Mouse (Mus musculus) ES-Bruce4 (cell line): Measurements from ENCODE around the gene Kcnq2. TPM values are rescaled to one million over a fixed set of nuclear protein-coding genes. Genes with fewer than 3 reads are reported as not detected.

ENCODE experiments used
- H3K27ac ChIP-seq: 2 replicates; pipeline ENCODE4 v1.5.1; 2012; ENCODE audit warnings: low read length, inconsistent platforms; ENCODE audit not compliant: insufficient read depth
- H3K27me3 ChIP-seq: 2 replicates; pipeline ENCODE4 v1.6.1; 2012; ENCODE audit warnings: mild to moderate bottlenecking, low read length, inconsistent platforms; ENCODE audit not compliant: control insufficient read depth, poor library complexity, insufficient read depth, severe bottlenecking
- H3K36me3 ChIP-seq: 2 replicates; pipeline ENCODE4 v1.6.1; 2012; ENCODE audit warnings: inconsistent platforms, mild to moderate bottlenecking, low read length, moderate library complexity; ENCODE audit not compliant: control insufficient read depth, poor library complexity, insufficient read depth, severe bottlenecking
- H3K4me1 ChIP-seq: one replicate; pipeline ENCODE4 v1.8.1; 2011; ENCODE audit warnings: low read length; ENCODE audit not compliant: control insufficient read depth, insufficient read depth
- H3K4me3 ChIP-seq: 2 replicates; pipeline ENCODE4 v1.5.1; 2011; ENCODE audit warnings: low read depth, mild to moderate bottlenecking, low read length
- H3K9ac ChIP-seq: 2 replicates; pipeline ENCODE4 v1.6.1; 2012; ENCODE audit warnings: low read depth, mild to moderate bottlenecking, inconsistent platforms; ENCODE audit not compliant: poor library complexity, severe bottlenecking
- H3K9me3 ChIP-seq: replicated peaks from 2 replicates; pipeline ENCODE4 v1.6.1; 2012; ENCODE audit warnings: mild to moderate bottlenecking, low read length, inconsistent platforms; ENCODE audit not compliant: control insufficient read depth, poor library complexity, insufficient read depth, severe bottlenecking
- CTCF ChIP-seq: IDR thresholded peaks from one replicate; pipeline ENCODE4 v1.8.1; 2011; ENCODE audit warnings: low read depth, low read length
- EP300 ChIP-seq: IDR thresholded peaks from 2 replicates; pipeline ENCODE4 v1.6.1; 2011; ENCODE audit warnings: low read depth, low read length; ENCODE audit not compliant: insufficient read depth
- POLR2A ChIP-seq: IDR thresholded peaks from one replicate; pipeline ENCODE4 v1.8.1; 2011; ENCODE audit warnings: low read length; ENCODE audit not compliant: insufficient read depth
- polyA plus RNA-seq: library from polyadenylated mRNA; stranded (reverse); fragments of >200 nt; gene quantifications from 2 replicates; pipeline ENCODE4 v1.2.4, GENCODE M21; 2011; ENCODE audit warnings: low read depth; ENCODE audit not compliant: missing spikeins, insufficient read depth, insufficient read length

Kcnq2 gene
- polyA plus RNA-seq, 1 experiment = 1.0 TPM

DNA sequence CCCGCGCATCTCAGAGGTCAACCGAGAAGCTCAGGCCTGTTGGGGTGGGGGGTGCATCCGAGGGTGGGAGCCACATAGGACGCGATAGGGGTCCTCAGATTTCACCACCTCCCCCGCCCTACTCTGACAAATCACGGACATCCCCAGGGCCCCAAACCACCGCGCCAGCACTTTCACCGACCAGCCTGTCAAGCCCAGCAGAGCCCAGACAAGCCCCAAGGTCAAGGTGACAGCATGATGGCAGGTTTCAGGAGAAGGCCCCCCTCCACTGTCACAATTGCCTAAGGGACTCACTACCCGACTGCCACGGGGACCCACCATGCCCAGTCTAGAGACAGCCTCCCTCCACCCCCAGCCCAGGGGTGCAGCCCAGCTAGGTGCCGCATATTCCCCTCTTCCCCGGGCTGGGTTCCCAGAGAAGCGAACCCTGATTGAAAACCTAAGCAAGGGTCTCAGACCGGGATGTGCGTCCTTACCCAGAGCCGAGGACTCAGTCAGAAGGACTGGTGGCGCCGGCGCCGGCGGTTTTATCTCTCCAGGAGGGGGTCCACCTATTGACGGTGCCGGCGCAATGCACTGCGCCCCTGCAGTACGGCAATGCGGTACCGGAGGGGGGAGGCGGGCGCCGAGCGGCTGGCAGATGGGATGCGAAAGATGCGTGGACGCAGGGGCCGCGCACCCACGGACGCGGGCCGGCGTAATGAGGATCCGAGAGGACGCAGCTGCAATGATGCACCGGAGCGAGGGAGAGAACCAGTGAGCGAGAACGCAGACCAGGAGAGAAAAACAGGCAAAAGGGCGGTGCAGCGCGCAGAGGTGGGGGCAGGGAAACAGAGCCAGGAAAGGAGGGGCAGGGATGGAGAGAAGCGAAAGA is 21.4 kb upstream of the Kcnq2 start, which contains the start of gene Eef1a2:
Gene Eef1a2, minus strand, starts transcription at position 767 of the 874 bp plus-strand sequence.
- H3K9me3 ChIP-seq = no peaks in the 10 kb centered on the region
- H3K4me3 ChIP-seq = peak within 1 kb of the TSS; percentile 71
- no peak within 1 kb of the TSS for H3K27ac ChIP-seq
- H3K27me3 ChIP-seq = no peaks in the 10 kb centered on the region
- H3K4me1 ChIP-seq = no peaks in the 10 kb centered on the region
- H3K9ac ChIP-seq = peak within 1 kb of the TSS; percentile 15; the same call in 1 of the 2 replicates
- TF ChIP-seq CTCF (no peak), POLR2A (no peak), EP300 (no peak)
- no peaks in the 10 kb centered on the region for H3K36me3 ChIP-seq

- Histone ChIP-seq H3K9ac (0 out of 2 replicates have a peak overlapping the region, but pooled peaks have one; percentile 15), H3K27me3 (no peaks in the 10 kb centered on the region), H3K27ac (no peak overlapping the region), H3K36me3 (no peaks in the 10 kb centered on the region), H3K4me1 (no peaks in the 10 kb centered on the region), H3K4me3 (no peak overlapping the region), H3K9me3 (no peaks in the 10 kb centered on the region)
- no peak for TF ChIP-seq CTCF
- no peak for TF ChIP-seq EP300
- no peak for TF ChIP-seq POLR2A
These were observed 20.7 kb upstream of the Kcnq2 start for GRCm38 (mm10) chr2:181155801-181156200.

GRCm38 (mm10) chr2:181154831-181155415 is 19.8 kb upstream of the Kcnq2 start:
- TF ChIP-seq EP300 = no peak
- TF ChIP-seq POLR2A = no peak
- no peak for TF ChIP-seq CTCF
- no peak overlapping the region for H3K9ac ChIP-seq

GRCm38 (mm10) chr2:181154361-181154760 is 19.3 kb upstream of the Kcnq2 start:
- H3K4me3 ChIP-seq = no peak overlapping the region
- no peaks in the 10 kb centered on the region for H3K27me3 ChIP-seq
- H3K9ac ChIP-seq = no peak overlapping the region
- no peaks in the 10 kb centered on the region for H3K9me3 ChIP-seq
- no peak overlapping the region for H3K27ac ChIP-seq
- TF ChIP-seq EP300 (no peak), POLR2A (no peak), CTCF (no peak)
- H3K4me1 ChIP-seq = no peaks in the 10 kb centered on the region
- no peaks in the 10 kb centered on the region for H3K36me3 ChIP-seq

More at GRCm38 (mm10) chr2:181154831-181155415, 19.8 kb upstream of the Kcnq2 start:
- Histone ChIP-seq H3K9me3 (no peaks in the 10 kb centered on the region), H3K27me3 (no peaks in the 10 kb centered on the region), H3K4me1 (no peaks in the 10 kb centered on the region), H3K4me3 (no peak overlapping the region), H3K36me3 (no peaks in the 10 kb centered on the region), H3K27ac (no peak overlapping the region)

DNA sequence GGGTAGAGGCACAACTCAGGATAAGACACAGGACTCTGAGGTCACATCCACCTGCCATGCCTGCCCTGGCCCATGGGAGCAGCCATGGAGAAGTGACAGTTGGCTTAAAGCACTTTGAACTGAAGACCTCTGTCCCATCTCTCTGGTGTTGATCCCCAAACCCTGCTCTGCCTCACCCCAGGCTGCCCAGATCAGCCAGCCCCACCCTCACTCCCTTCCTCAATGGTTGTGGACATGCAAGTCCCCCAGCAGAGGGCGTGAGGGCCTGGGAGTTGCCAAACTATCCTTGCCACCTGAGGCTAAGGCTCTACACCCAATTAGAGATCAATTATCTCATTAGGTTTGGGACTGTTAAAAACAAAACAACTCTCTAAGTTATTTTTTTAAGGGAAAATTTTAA is 18.7 kb upstream of the Kcnq2 start:
- Histone ChIP-seq H3K36me3 (no peaks in the 10 kb centered on the region), H3K9me3 (no peaks in the 10 kb centered on the region), H3K9ac (no peak overlapping the region), H3K27me3 (no peaks in the 10 kb centered on the region; the same call in 1 of the 2 replicates), H3K4me3 (no peak overlapping the region), H3K27ac (no peak overlapping the region), H3K4me1 (no peaks in the 10 kb centered on the region)
- peak; percentile 84 for TF ChIP-seq CTCF
- TF ChIP-seq EP300 = no peak

GRCm38 (mm10) chr2:181153131-181153530 is 18.0 kb upstream of the Kcnq2 start:
- no peak overlapping the region for H3K4me3 ChIP-seq
- no peak for TF ChIP-seq CTCF
- TF ChIP-seq POLR2A = no peak
- no peak for TF ChIP-seq EP300
- no peak overlapping the region for H3K27ac ChIP-seq
- no peak overlapping the region for H3K9ac ChIP-seq
- no peaks in the 10 kb centered on the region; the same call in 1 of the 2 replicates for H3K27me3 ChIP-seq
- H3K9me3 ChIP-seq = no peaks in the 10 kb centered on the region
- H3K4me1 ChIP-seq = no peaks in the 10 kb centered on the region
- H3K36me3 ChIP-seq = no peaks in the 10 kb centered on the region
